Mouse (Mus musculus) retina, postnatal 7 days (tissue): ENCODE measurements around the gene Crygd.

Experiments
- DNase-seq: peaks from one replicate; pipeline ENCODE4 v3.0.0-alpha.2; 2012; ENCODE audit warnings: low read depth, low spot score

The Crygd gene

DNA sequence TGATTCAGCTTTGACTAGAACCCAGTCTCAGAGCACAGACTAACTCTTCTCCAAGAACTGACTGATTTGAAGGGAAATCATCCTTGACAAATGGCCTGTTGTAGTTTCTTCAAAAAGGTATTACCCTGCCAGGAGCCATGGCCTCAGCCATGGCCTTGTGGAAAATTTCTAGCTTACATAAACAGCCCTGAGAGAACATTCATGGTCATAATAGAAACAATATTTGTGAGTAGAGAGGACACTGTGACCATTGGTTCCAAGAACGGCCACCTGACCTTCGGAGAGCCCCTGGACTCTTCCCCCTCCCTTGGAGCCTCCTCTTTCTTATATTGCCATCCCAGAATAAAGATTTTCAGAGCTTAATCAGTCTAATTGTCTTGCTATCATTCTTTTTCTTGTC, 19.8 kb downstream of the Crygd start:
- DNase-seq: no peak

DNA sequence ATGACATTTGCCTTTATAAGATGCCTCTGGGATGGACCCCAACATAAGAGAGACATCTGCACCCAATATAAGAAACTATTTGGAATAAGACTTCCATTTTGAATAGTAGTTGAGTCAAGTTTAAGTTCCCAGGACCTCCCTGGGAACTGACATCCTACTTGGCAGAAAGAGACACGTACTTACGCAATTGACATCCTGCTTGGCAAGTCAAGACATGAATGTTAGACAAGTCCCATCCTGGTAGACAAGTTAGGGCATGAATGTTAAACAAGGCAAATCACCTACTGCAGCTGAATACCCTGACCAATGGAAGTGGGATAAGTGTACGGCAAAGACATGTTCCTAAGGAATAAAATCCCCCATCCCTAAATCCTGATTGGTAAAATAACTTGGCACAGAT, 21.4 kb downstream of the Crygd start:
- DNase-seq: no peak

DNA sequence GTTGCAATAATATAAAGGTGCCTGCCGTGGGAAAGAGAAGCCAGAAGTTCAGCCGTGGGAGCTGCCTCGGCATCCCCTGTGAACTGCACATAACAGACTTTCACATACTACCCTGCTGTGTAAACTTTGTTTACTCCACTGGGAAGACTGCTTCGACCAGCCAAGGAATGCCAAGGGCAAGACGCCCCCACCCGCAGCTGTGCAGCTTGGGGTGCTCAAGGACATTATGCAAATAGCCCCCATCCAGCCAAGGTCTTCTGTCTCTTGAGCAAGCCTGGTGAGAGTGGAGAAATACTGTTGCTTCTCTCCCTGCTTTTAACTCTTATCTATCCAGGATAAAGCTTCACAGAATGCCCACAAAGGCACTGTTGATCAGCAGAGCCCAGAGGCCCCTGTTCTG, 22.4 kb downstream of the Crygd start:
- DNase-seq: no peak

DNA sequence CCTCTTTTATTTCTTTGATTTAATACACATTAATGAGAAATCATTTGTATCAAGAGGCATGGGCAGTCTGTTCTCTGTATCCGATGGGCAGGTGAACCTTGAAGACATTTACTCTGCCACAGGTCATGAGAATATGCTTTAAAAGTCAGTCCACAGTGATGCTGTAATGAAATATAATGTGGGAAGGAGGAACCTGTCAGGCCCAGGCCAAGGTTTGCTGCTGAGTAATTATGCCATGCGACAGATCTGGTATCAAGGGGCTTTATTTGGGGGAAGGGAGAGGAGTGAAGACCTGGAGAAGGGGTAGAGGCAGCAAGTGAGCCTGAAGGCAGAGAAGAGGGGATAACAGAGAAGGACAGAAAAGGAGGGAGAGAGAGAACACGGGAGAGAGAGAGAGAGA, 23.6 kb downstream of the Crygd start:
- no peak for DNase-seq

DNA sequence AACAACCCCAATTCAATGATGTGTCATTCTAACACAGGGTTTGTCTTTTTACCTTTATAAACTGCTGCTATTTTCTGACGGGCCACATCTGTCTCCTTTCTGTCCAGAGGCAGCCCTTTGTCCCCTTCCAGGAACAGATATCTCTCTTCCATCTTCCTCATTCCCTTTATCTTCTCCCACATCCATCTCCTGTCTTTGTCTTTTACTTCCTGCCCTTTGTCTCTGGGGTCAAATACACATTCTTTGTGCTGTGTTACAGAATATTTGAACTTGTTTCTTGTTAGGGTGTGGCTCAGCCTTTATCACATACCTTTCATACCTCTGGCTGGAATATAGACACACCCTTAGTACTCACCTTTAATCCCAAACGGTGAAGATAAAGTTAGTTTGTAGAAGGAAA, 25.7 kb downstream of the Crygd start:
- DNase-seq: no peak

DNA sequence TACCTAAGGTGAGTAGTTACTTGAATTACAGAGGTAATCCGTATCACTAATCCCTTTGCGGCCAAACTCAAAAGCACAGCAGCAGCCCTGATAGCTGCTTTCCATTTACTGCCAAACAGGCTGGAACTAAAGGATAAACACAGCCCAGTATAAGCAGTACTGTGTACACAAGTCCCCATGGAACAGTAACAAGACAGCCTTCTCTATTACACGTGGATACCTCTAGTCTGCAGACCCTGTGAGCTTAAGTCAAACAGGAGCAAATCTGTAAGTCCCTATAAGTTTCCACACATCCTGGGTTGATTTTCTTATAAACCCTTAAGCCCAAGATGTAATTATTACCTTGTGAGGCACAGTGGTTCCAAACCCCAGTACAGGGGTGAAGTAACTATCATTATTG, 27.7 kb downstream of the Crygd start:
- no peak for DNase-seq

DNA sequence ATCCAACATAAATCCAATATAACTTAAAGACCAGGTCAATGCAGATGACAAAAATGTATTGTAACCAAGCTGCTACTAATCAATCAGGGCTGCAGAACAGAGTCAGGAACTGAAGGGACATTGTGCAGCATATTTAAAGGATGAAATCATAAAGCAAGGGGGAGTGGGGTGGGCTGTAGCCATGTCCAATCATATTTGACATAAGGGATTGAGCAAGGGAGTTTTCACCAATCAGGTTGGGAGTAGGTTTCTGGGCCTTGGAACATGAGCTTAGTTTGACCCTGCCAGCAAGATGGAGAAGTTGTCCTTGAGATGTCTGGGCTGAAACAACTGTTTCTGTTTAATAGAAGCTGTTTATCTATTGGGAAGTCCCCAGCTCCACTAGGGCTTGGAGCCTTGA, 30.6 kb downstream of the Crygd start, which contains the start of gene Akr1cl:
Gene Akr1cl (minus strand): TSS at position 119 of the 400 bp plus-strand sequence.
- no peak for DNase-seq

DNA sequence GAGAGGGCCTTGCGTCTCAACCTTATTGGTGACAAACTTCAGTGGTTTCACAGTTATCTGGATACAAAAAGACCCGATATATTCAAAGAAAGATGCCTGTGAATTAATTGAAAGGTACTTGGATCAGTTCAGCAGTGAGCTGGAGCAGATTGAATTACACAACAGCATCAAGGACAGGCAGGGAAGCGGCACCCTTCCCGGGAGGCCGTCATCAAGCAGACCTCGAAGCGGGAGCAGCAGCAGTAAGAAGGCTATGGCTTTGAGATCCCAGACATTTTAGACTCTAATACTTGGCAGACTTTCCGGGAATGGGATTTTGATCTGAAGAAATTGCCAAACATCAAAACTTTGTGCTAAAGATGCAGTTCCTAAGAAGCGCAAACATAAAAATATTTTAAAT, 35.0 kb downstream of the Crygd start:
- no peak for DNase-seq

DNA sequence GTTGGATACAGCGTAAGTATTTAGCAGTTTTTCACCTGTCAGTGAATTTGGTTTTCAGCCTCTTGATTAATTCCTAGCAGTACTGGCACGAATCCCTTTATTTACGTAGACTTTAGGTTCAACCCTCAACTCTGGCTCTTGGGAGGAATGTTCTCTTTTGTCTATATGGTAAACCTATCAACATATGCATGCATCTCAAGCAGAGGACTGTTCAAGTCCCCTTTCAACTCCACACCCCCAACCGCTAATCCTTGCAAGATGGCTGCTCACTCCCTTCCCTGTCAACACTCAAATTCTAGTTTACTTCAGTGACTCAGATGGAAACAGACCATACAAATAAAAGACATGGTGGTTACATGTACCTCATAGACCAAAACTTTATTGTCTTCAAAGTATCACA, 50.5 kb downstream of the Crygd start:
- no peak for DNase-seq
